Mouse (Mus musculus) cortical plate, adult 2 months (tissue): ENCODE measurements around the gene Gm8765. TPM values are rescaled to one million over a fixed set of nuclear protein-coding genes. Genes with fewer than 3 reads are reported as not detected.
"Not testable (repeated sequence)": the region's sequence is repeated elsewhere in the genome, so short reads cannot be mapped to it uniquely, and the experiment has no call there.

Experiments used
- H3K27ac ChIP-seq: fragments of 200-500 bp; 2 replicates; pipeline ENCODE4 v1.5.1; 2012; ENCODE audit warnings: low read length, control low read depth, inconsistent platforms; ENCODE audit not compliant: insufficient read depth
- H3K4me1 ChIP-seq: fragments of 200-500 bp; 2 replicates; pipeline ENCODE4 v1.6.1; 2011; ENCODE audit warnings: low read length; ENCODE audit not compliant: control insufficient read depth, insufficient read depth
- H3K4me3 ChIP-seq: fragments of 200-500 bp; 2 replicates; pipeline ENCODE4 v1.5.1; 2011; ENCODE audit warnings: mild to moderate bottlenecking, low read length, control low read depth; ENCODE audit not compliant: insufficient read depth
- CTCF ChIP-seq: fragments of 200-500 bp; IDR thresholded peaks from 2 replicates; pipeline ENCODE4 v1.5.1; 2011; ENCODE audit warnings: mild to moderate bottlenecking, control low read depth, low read length; ENCODE audit not compliant: insufficient read depth; ENCODE audit errors: extremely low read depth
- POLR2A ChIP-seq: fragments of 200-500 bp; IDR thresholded peaks from 2 replicates; pipeline ENCODE4 v1.6.1; 2011; ENCODE audit warnings: mild to moderate bottlenecking, low read length, control low read depth; ENCODE audit not compliant: insufficient read depth; ENCODE audit errors: extremely low read depth
- polyA plus RNA-seq: library from polyadenylated mRNA; depleted of rRNA; stranded (reverse); fragments of >200 nt; gene quantifications from 2 replicates; pipeline ENCODE4 v1.2.3, GENCODE M21; 2012; rRNA removed

The Gm8765 gene
- polyA plus RNA-seq: not detected in 2 replicates

- H3K4me1 ChIP-seq, H3K4me3 ChIP-seq, H3K27ac ChIP-seq: not testable (repeated sequence)
These were observed at the start of gene Gm8765 for GRCm38 (mm10) chr13:50698012-50698411. Gm8765 (plus strand) TSS chr13:50698312.

- H3K27ac ChIP-seq, H3K4me3 ChIP-seq, H3K4me1 ChIP-seq: not testable (repeated sequence)
These were observed 49.3 kb upstream of the Gm8765 start for GRCm38 (mm10) chr13:50648771-50649170.

GRCm38 (mm10) chr13:50750282-50750681 is 52.2 kb downstream of the Gm8765 start:
- not testable (repeated sequence) for H3K4me1 ChIP-seq, H3K27ac ChIP-seq, H3K4me3 ChIP-seq

GRCm38 (mm10) chr13:50751732-50752131 is 53.6 kb downstream of the Gm8765 start:
- Histone ChIP-seq H3K4me3 (no peak overlapping the region), H3K4me1 (no peaks in the 10 kb centered on the region), H3K27ac (no peak overlapping the region)
- no peak for TF ChIP-seq CTCF
- no peak for TF ChIP-seq POLR2A

- H3K27ac ChIP-seq, H3K4me1 ChIP-seq, H3K4me3 ChIP-seq: not testable (repeated sequence)
These were observed 54.8 kb downstream of the Gm8765 start for GRCm38 (mm10) chr13:50752961-50753360.

Other genes starting within 250 kb of the Gm8765 start
- not detected in 2 replicates for gene Nutm2, start 231.0 kb upstream of the Gm8765 start, polyA plus RNA-seq
- not detected in 2 replicates for gene Gm904, start 55.1 kb upstream of the Gm8765 start, polyA plus RNA-seq